26 mouse cellular contexts compared by ENCODE assay signal in genomic region chr2:102714320-102714719, GRCm38 (mm10). TPM values are rescaled to one million over a fixed set of nuclear protein-coding genes. Genes with fewer than 3 reads are reported as not detected.
"Had no signal": no experiment of that assay in that cellular context is flagged by ENCODE, and none has a peak within 500 bp of the region (broad histone marks: within the 10 kb centered on the region; RNA-seq: fewer than 3 reads in every experiment).

No protein-coding gene starts in this region.

- H3K4me1 ChIP-seq: heart, embryonic 13.5 days; heart, embryonic 15.5 days; hindbrain, embryonic 10.5 days; hindbrain, embryonic 12.5 days had no signal

- H3K9me3 ChIP-seq: heart, embryonic 13.5 days; heart, embryonic 15.5 days; hindbrain, embryonic 10.5 days; hindbrain, embryonic 12.5 days; intestine, embryonic 15.5 days had no signal

- ATAC-seq: forebrain, postnatal 0 days; hindbrain, embryonic 16.5 days; inflammation-experienced regulatory T-cells, adult 6 months; intestine, embryonic 15.5 days; intestine, postnatal 0 days had no signal

- DNase-seq: forebrain, postnatal 0 days; gastrocnemius, adult 2 months; gastrocnemius, postnatal 10 days; gastrocnemius, postnatal 25 days; heart, adult 2 months; heart, postnatal 4 days; kidney, adult 18-20 months; kidney, adult 8-10 months; kidney, postnatal 10 days; kidney, postnatal 25 days; kidney, postnatal 4 days; liver had no signal

- H3K4me2 ChIP-seq: heart, embryonic 11.5 days; heart, embryonic 13.5 days; heart, embryonic 15.5 days; hindbrain, embryonic 12.5 days; hindbrain, embryonic 14.5 days; intestine, embryonic 15.5 days; liver, embryonic 11.5 days had no signal

- H3K36me3 ChIP-seq: heart, embryonic 13.5 days; heart, embryonic 15.5 days; hindbrain, embryonic 10.5 days; hindbrain, embryonic 12.5 days; intestine, embryonic 15.5 days had no signal

- H3K9ac ChIP-seq: forebrain, postnatal 0 days; heart, embryonic 13.5 days; heart, embryonic 15.5 days; hindbrain, embryonic 12.5 days; hindbrain, embryonic 14.5 days; intestine, embryonic 15.5 days had no signal

- H3K4me3 ChIP-seq: gastrocnemius, adult 2 months; heart, adult 2 months; heart, embryonic 13.5 days; heart, embryonic 15.5 days; hindbrain, embryonic 10.5 days; hindbrain, embryonic 12.5 days; intestine, embryonic 15.5 days; layer of hippocampus, adult 2 months; left cerebral cortex, adult 2 months had no signal

- H3K27ac ChIP-seq: gastrocnemius, adult 2 months; heart, adult 2 months; heart, embryonic 13.5 days; heart, embryonic 15.5 days; hindbrain, embryonic 10.5 days; hindbrain, embryonic 12.5 days; hindbrain, embryonic 14.5 days; intestine, embryonic 15.5 days; layer of hippocampus, adult 2 months; left cerebral cortex, adult 2 months had no signal

- H3K27me3 ChIP-seq: heart, embryonic 15.5 days; hindbrain, embryonic 12.5 days; intestine, embryonic 15.5 days had no signal

RNA-seq across cellular contexts. Expression of gene Slc1a2, which starts 55.9 kb away (rescaled TPM):
- total RNA-seq: granulocyte monocyte progenitor cell, adult 5-6 weeks had no signal
